Mouse (Mus musculus) embryonic fibroblast, embryonic 13.5 days (primary cell): ENCODE data around the gene Ush2a.

Source experiments
- CTCF ChIP-seq: IDR thresholded peaks from 2 replicates; pipeline ENCODE4 v1.5.1; 2011; ENCODE audit warnings: mild to moderate bottlenecking, control low read depth, low read length, moderate library complexity, borderline replicate concordance; ENCODE audit not compliant: insufficient read depth
- POLR2A ChIP-seq: IDR thresholded peaks from 2 replicates; pipeline ENCODE4 v1.6.1; 2011; ENCODE audit warnings: low read depth, mild to moderate bottlenecking, control low read depth, low read length, moderate library complexity

- TF ChIP-seq CTCF (no peak), POLR2A (no peak)
Observed at GRCm38 (mm10) chr1:188457221-188458008, 195.6 kb downstream of the Ush2a start.
